Mouse (Mus musculus) right cerebral cortex, postnatal 4 days (tissue): ENCODE results near the gene Gls.
A peak's percentile ranks its signal among the peaks of the same experiment; 100 is the strongest.

ENCODE experiments used
- DNase-seq: peaks from one replicate; pipeline ENCODE4 v3.0.0-alpha.2; 2022

Gene Gls

DNA sequence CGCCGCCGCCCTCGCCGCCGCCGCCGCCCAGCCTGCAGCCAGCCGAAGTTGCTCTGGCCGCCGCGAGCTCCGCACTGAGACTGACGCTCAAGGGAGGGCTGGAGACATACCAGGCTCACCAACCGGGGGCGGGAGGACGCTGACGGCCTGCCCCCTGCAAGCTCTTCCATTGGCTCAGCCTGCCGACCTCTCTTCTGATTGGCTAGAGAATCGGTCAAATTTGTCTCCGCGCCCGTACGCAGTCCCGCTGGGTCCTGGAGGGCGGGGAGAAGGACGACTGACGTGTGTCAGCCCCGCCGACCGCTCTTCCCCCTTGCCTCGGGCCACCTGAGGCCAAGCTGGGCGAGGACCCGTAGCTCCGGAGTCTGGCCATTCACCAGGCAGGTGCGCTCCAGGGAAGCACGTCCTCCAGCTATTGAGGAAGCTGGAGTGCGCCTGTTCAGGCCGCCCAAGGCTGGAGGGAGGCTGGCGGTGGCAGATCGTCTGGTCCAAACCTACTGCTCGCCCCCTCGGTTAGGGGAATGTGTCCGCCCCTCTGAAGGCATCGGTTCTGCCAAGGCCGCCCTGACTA is at the start of gene Gls:
Gene Gls (minus strand): TSS at position 90 of the 571 bp plus-strand sequence.
- peak; percentile 92 for DNase-seq

DNA sequence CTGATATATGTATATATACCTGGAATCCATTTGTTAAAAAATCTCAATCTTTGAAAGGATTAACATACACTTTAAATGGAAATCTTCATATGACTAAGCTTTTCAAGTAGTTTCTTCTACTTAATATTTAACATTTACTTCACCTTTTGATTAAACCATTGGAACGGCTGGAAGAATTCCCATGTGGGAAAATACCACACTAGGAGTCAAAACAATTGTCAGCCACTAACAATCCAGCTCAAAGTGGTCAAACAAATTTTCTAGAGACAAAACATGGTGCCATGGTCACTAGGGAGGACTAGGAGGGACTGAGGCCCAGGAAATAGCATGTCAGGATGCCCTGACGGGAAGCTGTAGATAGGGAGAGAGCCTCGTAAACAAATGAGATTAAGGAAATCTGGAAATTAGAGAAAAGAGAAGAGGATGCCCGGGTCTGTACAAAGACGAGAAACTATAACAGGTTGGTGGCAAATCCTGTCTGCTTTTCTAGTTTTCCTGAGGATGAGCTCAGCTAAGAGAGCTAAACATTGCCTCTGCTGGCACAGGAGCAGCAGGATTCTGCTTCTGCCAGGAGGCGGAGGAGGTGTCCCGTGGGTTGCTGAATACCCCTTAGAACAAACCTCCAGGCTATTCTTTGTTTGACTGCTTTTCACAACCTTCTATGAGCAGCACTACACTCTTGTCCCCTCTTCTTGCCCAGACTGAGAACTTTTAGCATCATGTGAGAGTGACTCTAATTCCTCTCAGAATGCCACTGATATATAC is 47.0 kb upstream of the Gls start:
- DNase-seq: no peak

DNA sequence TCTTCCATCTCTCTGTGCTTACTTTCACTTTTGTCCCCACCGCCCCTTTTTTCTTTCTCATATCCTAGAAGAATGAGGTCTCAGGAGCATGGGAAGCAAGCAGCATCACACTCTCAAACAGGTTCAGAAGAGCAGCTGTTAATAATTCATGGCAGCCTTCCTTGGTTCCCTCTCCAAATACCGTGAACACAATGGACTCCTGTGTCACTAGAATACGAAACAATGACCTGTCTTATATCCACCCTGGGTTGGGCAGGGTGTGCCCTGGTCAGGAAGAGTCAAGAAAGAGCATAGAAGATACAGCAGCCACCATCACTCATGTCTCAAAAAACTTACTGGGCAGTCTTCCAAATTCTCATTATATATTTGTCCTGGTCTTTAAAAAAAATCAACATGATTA is 46.3 kb upstream of the Gls start:
- no peak for DNase-seq

DNA sequence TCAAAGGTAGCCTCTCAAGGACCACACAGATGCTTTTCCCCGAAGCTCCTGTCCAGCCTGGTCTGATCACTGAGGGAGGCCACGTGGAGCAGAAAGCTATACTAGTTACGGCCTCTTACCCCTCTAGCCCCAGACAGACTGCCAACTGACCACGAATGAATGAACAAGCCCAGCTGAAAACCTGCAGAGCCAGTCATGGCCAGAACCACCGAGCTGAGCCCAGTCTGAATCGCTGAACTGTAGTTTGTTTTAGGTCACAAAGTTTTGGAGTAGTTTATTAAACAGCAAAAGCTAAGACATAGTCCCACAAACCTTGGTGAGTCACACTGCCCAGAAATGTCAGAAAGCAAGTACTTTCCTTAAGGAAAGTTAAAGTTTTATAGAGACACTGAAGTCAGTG is 45.0 kb upstream of the Gls start:
- no peak for DNase-seq

DNA sequence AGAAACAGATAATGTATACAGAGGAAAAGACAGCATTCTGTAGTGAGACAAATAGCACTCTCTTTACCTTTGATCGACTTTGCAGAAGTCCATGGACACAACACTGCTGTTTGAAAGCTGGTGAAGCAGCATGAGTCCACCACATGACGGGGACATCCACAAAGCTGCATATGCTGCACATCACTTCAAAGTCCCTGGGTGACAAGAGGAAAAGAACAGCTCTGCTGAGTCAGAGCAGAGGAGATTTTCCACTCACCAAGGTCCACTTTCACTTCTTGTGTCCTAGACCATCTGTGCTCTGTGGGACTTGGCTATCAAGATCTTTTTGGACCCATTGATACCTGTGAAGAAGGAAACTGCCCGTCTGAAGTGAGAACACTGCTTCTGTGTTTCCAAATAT is 41.2 kb upstream of the Gls start:
- no peak for DNase-seq

DNA sequence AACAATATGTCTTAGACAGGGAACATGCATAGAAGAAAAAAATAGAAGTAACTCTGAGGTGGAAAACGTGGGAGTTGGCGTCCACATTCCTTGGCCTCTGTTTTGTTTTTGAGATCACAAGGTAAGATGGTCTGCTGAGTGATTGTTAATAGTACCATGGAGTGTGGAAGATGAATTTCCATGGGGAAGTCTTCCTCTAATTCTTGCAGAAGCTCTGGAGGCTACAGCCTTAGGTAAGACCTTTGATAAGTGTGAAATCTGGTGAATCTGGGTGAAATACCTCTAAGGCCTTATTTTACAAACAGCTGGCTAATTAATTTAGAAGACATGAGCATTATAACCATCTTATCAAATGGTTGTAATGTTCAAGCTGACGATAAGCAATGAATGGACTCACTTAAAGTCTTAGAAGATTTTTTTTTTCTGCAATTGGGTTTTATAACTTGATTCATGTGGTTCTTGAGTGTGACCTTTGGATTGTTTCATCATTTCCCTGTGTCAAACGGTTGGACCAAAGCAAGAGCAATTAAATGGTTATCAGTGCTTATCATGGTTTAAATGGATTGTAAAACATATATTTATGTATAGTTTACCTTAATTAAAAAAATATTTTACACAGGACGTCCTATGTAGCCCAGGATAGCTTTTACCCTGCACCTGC is 39.1 kb upstream of the Gls start:
- DNase-seq: no peak

DNA sequence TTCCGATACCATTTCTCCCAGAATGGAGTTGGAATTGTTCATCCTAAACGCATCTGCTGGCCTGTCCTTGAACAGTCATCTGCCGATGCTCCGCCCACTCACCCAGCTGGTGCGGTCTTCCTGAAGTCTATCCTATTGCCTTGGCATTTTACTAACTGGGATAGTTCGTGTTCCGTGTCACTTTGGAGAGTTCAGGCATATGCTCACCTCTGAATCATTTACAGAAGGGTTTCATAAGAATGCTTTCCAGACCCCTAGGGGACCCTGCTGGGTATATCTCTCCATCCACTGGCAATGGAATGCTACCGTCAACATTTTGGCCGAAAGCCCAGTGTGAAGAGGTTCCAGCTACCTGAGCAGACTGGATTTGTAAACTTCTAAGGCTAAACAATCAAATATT is 37.3 kb upstream of the Gls start:
- DNase-seq: no peak

DNA sequence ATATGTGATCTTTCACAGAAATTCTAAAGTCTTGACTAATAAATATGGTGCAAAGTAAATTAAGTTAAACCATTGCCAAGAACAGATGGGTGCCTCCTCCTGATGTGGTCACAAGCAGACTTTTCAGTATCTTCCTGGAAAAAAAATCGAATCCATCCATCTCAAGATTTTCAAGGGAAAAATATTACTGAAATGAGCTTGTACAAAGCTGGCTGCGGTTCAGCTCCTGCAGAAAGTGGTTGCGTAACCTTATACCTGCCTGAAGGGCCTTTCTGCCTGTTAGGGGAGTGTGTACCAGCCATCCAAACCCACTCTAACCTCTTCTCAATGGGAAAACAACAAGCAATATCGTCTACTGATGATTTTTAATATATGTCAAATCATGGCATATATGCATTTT is 36.6 kb upstream of the Gls start:
- DNase-seq: no peak

DNA sequence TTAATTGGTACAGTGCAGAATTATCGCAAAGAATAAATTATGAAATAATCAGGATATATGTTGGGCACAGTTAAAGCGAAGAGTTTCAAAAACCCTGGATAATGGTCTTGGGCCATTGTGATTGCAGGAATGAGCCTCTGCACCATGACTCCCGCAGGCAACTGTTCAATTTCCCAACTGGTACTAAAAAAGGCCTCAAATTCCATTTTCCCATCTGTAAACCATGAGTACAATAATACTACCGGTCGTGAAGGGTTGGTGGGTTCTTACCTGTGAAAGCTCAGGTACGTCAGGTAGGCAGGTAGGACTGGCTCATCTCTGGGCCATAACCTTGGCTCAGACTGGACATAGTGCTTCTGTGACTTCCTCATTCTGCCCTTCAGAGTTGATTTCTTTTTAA is 35.0 kb upstream of the Gls start:
- no peak for DNase-seq

DNA sequence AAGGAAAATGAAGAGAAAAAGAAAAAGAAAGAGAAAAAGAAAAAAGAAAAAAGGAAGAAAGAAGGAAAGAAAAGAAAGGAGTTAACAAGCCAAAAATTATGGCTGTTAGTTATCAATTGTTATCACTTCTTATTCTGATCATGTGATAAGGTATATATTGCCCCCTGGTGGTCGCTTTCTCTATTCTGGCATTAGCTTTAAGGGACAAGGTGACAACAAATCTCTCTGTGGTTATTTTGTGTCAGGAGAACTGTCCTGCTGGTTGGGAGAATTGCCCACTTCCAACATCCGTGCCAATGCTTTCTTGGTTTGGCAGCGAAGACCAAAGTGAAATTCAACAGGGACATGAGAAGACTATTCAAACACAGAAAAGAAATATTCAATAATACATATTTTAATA is 34.6 kb upstream of the Gls start:
- peak; percentile 42 for DNase-seq

DNA sequence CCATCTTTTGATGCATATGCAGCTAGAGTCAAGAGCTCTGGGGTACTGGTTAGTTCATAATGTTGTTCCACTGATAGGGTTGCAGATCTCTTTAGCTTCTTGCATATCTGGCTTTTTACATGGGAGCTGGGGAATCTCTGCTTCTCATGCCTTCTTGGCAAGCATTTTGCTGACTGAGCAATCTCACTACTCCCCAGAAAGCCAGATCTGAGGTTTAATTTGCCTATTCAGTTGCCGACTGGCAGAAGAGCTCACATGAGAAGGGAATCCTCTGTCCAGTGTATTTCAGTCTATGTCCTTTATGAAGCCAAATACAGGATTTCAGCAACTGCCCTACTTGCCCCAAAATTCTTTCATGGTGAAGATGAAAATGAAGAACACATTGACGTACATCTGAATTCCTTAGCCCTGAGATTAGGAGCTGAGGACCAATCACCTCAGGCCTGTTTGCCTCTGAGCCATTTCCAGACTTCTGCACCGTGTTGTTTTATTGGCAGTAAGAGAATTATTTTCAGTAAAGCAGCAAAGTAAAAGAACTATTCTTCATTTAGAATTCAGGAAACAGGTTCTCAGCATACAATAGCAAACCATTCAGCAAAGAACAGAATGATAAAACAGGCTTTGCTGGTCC is 33.0 kb upstream of the Gls start:
- DNase-seq: no peak

DNA sequence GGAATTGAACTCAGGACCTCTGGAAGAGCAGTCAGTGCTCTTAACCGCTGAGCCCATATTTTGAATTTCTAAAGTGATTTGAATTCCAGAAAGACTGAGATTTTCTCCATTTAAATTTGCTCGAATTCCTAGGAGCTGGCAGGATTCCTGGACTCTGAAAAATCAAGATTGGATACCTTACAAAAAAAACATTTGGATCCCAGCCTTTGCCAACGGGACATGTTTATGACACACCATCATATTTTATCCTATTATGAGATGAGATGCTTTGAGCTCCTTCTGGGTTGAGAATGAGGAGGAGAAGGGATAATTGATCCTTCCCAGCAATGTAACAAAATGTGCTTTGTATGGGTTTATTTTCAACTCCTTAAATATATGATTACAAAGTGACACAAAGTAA is 31.3 kb upstream of the Gls start:
- DNase-seq: peak; percentile 7

DNA sequence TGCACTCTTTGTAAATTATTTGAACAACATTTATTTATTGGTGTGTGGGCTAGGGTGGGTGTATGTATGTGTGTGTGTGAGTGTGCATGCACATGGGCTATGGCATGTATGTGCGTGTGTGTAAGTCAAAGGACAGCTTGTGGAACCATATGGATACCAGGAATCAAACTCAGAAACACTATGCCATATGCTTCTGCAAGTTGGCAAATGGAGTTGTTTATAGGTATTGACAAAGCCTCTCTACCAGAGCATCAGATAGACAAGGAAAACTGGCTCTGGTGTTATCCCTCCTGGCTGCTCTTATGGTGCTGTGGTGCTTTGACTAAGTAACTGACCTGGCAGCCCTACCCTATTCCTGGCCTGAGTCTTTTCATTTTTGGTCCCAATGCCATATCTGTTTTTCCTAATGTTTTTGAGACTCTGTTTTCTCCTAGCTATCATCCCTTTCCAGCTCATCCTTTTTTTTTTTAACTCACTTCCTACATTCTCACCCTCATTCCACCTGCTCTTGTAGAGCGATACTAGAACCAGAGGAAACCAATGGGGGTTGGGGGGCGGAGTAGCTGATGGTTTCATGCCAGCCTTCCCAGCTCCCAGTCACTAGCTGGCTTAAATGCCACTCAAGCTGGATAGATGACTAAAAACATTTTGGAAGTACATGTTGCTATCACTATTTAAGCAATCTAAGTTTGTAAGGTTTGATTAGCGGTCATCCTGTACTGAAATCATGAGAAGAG is 27.5 kb upstream of the Gls start:
- DNase-seq: no peak

DNA sequence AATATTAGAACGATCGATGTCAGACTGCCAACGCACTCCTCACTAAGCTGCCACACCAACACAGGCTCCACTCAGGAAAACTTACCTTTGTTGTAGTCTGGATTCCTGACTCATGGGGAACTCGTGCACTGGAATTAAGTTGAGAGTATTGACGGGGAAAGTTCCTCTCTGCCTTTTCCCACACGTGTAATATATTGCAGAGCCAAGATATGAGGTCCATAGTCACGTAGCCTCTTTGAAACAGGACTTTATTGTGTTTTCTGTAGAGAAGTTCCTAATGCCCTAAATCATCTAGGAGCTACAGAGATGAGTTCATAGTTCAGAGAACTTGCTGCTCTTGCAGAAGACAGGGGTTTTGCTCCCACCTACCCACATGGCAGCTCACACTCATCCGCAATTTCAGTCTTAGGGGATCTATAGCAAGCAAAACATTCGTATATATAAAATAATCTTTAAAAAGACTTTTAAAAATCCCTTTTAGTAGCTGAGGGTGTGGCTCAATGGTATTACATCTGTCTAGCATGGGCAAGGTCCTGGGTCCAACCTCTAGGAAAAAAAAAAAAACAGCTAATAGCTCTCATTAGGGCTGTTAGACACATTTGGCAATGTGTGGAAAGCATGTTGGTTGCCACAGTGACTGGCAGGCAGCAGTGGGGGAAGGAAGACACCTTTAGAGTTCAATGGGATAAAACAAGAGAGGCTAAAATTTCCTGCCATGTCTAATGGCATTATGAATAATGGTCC is 25.1 kb upstream of the Gls start:
- no peak for DNase-seq

DNA sequence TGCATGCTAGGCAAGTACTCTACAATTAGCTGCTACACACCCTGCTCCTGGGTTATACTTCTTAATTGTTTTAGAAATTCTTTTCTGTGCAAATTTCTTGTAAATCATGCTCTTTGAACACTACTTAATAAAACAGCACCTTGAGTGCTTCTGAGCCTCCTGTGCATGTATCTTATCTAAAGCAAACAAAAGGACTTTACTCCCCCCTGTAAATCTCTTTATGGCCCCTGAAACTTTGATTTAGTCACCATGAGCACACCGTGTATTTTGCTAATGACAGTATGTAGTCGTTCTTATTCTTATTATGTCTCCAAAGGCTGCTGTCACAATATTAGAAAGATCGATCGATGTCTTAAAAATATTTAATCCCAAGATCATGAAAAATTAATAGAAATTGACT is 23.9 kb upstream of the Gls start:
- no peak for DNase-seq

DNA sequence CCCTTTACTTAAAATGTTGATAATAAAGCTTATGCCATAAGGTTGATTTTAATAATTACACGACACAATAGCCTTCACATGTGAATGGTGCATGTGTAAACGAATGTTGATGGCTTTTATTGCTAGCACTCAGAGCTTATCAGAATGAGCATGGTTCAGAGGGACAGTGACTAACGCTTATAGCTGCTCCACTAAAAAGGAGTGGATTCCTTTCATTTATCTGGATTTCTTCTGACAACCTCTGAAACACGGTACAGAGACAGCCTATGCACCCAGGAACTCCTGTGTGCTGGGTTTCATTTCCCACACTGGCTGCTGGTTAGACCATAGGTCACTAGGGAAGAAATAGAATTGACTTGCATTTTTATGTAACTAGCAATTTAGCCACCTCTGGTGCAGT is 23.2 kb upstream of the Gls start:
- DNase-seq: no peak

DNA sequence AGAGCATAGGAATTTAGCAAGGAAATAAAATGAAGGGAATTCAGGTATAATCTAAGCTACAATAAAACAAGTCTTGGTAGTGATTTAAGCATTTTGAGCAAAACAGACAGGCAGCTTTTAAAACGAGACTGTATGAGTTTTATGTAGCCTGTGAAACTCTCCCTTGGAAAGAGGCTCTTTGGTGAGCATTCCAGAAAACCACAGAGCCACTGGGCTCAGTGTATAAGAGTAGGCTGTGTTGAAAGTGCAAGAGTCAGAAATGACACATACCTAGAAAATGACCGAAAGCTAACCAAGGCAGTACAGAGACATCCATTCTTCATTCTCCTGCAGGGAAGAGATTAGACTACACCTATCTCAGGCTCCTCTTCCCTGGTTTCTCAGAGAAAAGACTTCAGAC is 21.4 kb upstream of the Gls start:
- DNase-seq: no peak

DNA sequence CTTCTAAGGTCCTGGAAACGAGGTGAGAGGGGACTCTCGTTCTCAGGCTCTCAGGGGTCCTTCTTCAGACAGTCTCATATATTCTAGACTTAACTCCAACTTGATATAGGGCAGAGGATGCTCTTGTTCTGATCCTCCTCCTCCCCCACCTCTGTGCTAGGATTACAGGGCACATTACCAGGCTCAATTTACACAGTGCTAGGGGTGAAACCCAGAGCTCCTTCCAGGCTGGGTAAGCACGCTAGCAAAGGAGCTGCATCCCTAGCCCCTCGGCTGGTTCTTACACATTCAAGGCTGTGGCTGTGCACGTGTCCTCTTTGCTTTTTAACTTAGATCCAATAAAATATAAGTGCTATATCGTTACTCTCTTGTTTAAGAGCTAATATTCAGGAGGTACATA is 20.4 kb upstream of the Gls start:
- no peak for DNase-seq

DNA sequence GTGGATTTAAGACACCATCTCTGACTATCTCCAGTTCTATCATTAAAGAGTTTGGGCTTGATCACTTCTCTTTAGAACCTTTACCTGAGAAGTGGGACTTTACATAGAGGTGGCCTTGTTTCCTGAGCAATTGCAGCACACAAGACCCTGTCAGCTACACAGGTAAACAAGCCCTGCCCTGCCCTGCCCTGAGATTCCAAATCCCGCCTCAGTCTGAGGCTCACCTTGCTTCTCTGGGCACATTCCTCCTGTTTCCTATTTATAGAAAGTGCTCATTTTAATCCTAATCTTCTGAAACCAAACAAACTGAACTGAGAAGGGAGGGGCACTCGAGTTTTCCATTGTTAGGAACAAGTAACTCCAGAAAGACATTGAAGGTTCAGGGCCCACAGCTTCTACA is 19.4 kb upstream of the Gls start:
- DNase-seq: no peak

DNA sequence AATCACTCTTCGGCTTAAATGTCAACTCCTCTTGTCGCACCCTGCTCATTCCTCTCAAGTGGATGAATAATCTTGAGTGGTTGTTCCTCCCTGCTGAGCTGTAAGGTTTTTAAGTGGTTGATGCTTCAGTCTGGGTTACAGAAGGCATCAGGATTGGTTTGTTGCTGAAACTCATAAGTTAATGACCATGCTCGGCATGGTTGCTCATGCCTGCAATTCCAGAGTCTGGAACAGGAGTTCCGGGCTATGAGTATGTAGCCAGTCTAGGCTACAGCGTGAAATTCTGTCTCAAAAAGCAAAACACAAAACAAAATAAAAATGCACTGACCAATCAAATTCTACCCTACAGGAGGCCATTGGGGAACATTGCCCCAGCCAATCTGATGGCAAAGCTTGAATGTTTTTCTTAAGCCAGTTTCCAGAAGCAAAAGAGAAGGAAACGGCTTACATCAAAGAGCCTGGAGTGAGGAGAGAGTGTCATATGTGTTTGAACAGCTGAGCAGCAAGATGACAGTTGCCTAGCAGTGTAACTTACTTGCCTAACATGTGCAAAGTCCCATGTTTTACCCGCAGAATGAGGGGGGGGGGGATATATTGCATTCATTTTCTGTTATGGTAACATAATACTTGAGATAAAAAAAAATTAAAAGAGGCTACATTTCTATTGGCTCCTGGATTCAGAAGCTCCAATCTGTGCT is 18.2 kb upstream of the Gls start:
- no peak for DNase-seq

DNA sequence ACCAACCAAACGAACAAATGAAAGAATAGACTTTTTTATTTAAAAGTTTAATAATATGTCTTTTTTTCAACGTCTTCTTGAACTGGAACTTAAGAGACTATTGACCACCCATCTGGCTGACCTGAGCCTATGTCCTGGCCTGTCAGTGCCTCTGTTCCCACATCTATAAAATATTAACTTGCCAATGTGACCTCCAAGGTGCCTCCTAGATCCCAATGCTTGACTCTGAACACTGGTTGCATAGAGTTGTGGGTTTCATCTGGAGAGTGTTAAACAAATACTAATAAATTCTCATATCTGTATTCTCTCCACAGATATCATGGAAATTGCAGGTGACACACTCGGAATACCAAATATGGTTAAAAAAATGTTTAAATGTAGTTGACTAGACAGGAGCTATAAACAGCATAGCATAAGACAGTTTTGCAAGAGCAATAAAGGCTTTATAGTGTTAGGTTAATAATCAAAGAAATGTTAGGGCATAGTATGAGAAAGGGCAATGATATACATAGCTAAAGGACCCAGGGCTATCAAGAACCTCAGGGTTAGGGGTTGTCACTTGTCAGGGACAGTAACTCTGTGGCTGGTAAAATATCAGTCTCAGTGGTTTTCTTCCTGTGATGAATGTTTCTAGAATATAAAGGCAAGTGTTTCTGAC is 16.0 kb upstream of the Gls start:
- DNase-seq: no peak
